Mouse (Mus musculus): ENCODE data around the gene A730071L15Rik.

GRCm38 (mm10) chr11:6178673-6179166, 21.1 kb upstream of the A730071L15Rik start:
- no peak for TF ChIP-seq POLR2A (IDR thresholded peaks at IDR 0.05; ENCODE audit: borderline replicate concordance, low read depth, low read length)
- no peak for TF ChIP-seq CTCF (IDR thresholded peaks at IDR 0.05; ENCODE audit: low read depth, low read length)

Measured in bone marrow macrophage, adult 2 months (primary cell).